Mouse (Mus musculus): ENCODE measurements around the gene Arhgap22.

The Arhgap22 gene

GRCm38 (mm10) chr14:33280921-33281320, 67.1 kb downstream of the Arhgap22 start:
- DNase-seq (ENCODE audit: low read depth), result no peak

GRCm38 (mm10) chr14:33282447-33282846, 68.6 kb downstream of the Arhgap22 start:
- peak; percentile 38 for DNase-seq (ENCODE audit: low read depth)

DNA sequence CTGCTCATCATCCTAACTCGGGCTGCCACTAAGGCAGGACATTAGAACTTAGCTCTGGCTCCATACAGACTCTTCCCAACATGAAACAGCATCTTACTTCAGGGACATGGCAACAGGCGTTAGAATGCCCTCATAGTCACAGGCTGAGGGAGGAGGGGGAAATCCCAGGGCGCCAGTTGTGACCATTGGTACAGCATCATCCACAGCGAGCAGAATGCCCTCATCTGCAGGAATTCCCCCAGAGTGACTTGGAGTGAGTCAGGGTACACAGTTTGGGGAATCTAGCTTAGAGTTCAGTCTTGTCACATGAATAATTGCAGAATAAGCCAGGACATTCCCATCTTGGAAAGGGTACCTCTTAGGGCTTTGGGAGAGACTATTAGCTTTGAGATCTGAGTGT, 74.1 kb downstream of the Arhgap22 start:
- DNase-seq (ENCODE audit: low read depth), result peak; percentile 25

DNA sequence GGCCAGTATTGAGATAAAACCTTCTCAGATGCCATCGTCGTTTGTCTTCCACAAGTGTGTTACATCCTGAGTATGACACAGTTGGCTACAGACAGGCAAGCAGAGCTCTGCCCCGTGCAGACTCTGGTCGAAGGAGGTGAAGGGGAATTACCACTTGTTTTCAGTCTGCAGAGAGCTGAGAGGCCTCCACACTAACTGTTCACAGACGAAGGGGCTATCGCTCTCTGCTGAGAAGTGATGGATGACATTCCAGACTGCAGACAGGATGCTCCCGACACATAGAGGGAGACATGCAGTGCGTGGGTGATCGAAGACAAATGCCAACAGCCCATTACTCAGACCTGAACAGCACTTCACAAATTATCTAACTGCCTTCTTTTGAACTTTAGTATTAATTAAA, 76.2 kb downstream of the Arhgap22 start:
- DNase-seq (ENCODE audit: low read depth), result no peak

GRCm38 (mm10) chr14:33294488-33294887, 80.7 kb downstream of the Arhgap22 start:
- DNase-seq (ENCODE audit: low read depth), result no peak

- no peak for DNase-seq (ENCODE audit: low read depth)
These were observed 83.0 kb downstream of the Arhgap22 start for GRCm38 (mm10) chr14:33296698-33297341.

DNA sequence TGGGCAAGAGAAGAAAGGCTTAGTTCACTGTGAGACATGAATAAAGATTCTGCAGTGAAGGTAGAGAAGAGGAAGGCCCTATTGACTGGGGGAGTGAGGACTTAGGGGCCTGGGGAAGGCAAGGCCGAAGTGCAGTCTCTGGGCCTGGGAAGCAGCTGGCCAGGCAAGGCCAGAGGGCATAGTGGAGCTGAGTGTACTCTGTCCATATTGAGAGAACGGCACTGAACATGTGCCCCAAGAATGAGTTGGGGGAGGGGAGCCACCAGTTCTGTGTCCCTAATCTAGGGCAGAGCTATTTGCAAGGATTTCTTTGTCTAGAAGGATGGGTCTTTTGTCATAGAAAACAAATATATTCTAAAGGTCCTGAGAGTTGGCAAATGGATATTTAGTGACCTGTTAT, 86.8 kb downstream of the Arhgap22 start:
- no peak for DNase-seq (ENCODE audit: low read depth)

DNA sequence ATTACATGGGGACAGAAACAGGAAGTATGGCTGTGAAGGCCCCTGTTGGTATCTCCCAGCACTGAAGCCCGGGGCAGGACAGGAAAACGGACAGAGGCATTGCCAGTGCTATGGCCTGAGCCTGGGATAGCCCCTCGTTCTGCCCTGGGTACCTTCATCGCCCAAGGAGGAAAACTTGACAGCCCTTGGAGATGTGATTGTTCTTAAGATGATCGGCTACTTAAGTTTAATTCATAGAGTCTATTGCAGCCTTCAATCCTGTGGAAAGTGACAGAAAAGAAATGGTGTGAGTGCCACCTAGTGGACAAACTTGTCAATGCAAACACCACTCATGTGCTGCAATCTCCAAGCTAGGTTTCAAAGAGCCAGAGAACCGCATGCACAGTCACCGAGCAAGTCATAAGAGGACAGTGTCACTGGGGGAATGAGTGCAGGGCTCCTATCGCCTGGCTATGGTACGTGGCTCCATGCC, 89.6 kb downstream of the Arhgap22 start:
- DNase-seq (ENCODE audit: low read depth), result peak; percentile 91

DNA sequence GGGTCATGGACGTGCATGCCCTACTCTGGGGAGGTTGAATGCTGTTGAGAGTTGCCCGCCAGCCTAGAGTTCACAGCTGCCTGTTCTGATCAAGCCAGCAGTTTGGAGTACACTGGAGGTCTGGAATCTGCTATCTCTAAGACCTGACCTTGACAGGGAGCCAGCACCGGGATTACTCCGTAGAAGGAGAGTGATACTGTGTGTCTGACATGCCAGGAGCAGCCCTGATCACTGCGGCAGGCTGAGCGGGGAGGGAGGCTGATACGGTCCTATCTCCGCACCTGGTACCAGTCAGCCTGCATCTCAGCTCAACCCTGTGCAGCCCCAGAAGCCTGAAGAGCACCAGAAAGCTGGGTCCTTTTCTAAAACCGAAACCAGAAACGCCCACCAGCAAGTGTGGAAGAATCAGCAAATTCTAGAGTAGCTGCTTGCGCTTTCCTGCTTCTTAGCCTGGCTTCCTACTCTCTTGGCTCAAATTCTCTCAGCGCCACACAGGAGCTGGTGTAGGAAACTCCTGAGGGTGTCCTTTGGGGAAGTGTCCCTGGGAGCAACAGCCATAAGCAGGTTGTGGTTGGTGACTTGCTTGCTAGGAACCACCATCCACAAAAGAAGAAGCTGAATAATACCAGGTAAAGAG, 91.9 kb downstream of the Arhgap22 start:
- DNase-seq (ENCODE audit: low read depth), result no peak

DNA sequence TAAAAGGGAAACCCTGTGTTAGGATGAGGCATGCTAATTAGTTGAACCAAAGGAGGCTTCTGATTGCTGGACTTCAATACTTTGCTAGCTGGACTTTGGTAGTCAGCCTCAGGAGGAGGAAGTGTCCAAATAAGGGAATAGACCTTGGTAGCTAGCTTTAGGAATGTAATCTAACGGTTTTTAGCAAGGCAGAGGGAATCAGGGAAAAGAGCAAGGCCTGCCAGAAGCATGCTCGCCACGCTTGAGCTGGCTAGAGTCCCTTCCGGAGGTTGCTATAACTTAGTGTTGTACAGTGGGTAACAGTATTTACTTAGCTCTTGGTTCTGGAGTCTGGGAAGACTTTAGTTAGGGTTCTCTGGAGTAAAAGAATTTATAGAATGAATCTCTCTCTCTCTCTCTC, 96.9 kb downstream of the Arhgap22 start:
- DNase-seq (ENCODE audit: low read depth), result peak; percentile 36

DNA sequence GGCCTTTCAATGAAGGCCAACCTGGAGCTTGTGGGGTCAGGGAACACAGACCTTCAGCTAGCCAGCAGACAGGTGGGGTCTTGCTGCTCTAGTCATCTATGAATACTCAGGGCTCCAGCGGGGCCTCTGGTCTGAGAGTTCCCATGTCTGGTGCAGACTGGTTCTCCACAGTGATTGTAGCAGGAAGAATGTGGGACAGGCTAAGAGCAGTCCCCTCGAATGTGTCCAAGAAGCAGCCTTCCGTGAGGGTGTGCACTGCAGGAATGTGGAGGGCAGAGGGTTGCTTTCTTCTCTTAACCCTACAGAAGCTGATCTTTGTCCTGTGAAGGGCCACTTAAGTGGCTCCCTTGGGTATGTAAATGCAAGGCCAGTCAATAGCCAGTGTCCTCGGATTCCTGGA, 98.5 kb downstream of the Arhgap22 start:
- no peak for DNase-seq (ENCODE audit: low read depth)

- DNase-seq (ENCODE audit: low read depth), result peak; percentile 84
These were observed 99.8 kb downstream of the Arhgap22 start for GRCm38 (mm10) chr14:33313624-33314023.

GRCm38 (mm10) chr14:33314160-33314559, 100.3 kb downstream of the Arhgap22 start:
- no peak for DNase-seq (ENCODE audit: low read depth)

- DNase-seq (ENCODE audit: low read depth), result no peak
These were observed 101.3 kb downstream of the Arhgap22 start for GRCm38 (mm10) chr14:33315111-33315510.

DNA sequence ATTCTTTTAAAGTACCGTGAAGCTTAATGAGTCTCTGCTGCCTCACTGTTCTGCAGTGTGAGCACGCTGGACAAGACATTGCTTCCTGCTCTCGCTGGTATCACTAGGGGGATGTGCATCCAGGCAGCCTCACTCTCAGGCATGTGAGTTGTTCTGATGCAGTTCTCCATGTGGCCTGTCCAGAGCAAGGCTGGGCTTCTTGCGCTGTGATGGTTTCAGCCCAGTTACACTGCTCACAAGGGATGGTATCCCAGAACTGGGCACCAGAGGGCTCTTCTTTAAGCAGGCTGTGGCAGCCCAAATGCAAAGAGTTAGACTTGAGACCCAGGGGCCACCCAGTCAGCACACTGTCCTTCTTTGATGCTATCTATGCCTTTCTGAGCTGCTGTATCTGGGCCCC, 101.9 kb downstream of the Arhgap22 start:
- DNase-seq (ENCODE audit: low read depth), result peak; percentile 19

DNA sequence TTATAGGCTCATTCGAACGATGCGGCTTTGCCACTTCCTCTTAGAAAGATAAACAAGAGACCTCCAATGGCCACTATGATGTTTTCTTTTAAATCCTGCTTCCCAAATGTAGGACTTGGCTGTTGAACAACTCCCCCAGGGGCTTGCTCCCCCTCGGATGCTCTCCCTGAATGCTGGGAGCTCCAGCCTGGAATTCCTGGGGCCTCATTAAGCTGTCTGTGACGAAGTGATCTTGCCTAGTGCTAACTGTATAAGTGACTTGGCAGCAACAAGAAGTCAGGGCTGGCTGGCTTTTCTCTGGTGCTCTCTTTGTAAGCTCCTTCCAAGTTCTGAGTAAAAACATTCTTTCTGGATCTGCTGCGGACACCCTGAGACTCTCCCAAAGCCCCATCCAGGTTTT, 104.1 kb downstream of the Arhgap22 start:
- DNase-seq (ENCODE audit: low read depth), result no peak

DNA sequence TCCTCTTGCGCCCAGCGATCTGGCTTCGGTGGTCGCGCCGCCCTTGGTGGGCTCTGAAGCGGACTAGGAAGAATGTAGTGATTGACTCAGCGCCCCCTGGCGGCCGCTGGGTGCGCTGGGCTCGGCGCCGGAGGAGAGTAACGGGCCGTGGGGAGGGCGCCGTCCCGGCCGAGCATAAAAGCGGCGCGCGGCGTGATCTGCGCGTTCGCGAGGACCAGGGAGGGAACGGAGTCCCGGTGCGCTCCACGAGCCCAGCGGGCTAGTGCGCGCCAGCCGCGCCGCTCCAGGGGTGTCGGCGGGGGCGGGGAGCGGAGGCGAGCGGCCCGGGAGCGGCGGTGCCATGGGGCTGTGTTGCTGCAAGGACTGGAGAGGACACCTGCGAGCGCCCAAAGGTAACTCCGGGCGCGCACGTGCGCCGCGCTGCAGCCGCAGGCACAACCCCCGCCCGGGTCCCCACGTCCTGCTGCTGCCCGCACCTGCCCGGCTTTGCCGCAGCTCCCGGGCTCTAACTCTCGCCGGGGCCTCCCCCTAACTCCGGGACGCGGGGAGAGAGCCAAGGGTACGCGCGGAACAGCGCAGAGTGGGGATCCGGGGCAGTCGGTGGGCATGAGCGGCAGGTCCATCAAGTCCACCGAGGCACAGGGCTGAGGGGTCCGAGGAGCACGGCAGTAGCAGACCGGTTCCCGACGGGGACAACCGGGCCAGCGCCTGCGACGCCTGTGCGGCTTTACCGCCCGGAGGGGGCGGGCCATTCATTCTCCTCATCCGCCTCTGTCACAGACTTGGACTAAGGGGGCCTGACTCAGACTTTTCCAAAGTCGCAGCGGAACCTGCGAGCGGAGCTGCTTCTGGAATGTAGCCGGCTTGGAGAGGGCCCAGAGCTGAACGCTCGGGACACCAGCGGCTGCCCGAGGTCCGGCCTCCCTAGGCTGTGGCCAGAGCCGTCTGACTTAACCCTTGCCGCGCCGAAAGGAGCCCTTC, 106.0 kb downstream of the Arhgap22 start:
- DNase-seq (ENCODE audit: low read depth), result peak; percentile 87

GRCm38 (mm10) chr14:33320856-33321255, 107.0 kb downstream of the Arhgap22 start:
- no peak for DNase-seq (ENCODE audit: low read depth)

DNA sequence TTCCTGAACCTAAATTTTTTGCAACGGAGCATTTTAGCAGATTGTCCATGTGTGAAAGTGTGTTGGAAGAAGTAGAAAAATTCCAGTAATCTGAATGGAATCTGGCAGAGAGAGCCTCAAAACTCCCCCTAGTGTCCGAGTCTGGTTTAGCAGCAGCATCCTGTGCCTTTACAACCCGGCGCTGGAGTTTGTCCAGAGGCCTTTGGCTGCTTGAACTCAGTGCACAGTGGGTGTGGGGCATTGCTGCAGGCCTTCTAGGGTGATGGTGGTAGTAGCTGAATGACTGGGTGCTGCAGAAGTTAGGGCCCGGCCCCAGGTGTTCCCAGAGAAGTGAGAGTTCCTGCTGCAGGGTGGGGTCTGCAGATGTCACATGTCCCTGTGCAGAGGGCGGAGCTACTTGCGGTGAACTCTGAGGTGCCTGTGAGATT, 108.8 kb downstream of the Arhgap22 start:
- peak; percentile 81 for DNase-seq (ENCODE audit: low read depth)

DNA sequence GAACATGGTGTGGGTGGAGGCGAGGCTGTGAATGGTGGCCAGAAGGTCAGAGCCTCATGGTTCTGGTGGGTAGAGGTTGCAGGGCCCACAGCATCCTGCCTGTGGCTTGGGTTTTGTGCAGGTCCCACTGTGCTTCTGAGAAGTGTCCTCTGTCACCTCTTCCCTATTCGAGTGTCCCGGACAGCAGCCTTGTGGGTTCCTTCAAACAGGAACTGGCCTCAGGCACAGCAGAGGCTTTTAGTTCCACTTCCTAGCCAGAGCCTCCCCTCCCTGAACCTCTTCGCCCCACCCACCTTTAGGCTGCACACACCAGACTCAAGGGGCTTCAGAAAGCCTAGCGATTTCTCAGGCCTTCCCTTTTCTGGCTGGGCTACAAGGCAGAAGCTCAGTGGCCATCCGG, 110.7 kb downstream of the Arhgap22 start:
- no peak for DNase-seq (ENCODE audit: low read depth)

- DNase-seq (ENCODE audit: low read depth), result no peak
These were observed 114.5 kb downstream of the Arhgap22 start for GRCm38 (mm10) chr14:33328369-33328768.

DNA sequence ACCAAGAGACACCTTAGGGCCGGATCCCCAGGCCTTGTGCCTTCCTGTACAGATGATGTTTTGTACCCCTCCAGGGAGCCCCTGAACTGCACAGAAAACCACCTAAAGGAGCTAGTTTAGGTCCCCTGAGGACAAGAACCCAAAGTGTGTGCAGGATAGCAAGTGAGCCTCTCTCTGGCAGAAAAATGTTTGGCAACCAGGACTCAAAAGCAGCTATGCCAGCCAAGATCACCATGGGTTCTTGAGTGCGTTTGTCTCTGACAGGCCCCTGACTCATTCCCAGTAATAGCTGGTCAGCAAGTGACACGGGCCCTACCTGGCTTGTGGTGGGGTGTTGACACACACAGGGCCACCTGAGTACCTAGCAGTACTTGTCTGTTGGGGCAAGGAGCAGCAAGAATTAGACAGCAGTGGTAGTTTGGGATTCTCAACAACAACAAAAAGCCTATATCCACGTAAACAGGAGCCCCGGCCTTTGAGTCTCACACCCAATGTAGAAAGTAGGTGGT, 115.5 kb downstream of the Arhgap22 start:
- DNase-seq (ENCODE audit: low read depth), result peak; percentile 17
